In the genomic region with DNA sequence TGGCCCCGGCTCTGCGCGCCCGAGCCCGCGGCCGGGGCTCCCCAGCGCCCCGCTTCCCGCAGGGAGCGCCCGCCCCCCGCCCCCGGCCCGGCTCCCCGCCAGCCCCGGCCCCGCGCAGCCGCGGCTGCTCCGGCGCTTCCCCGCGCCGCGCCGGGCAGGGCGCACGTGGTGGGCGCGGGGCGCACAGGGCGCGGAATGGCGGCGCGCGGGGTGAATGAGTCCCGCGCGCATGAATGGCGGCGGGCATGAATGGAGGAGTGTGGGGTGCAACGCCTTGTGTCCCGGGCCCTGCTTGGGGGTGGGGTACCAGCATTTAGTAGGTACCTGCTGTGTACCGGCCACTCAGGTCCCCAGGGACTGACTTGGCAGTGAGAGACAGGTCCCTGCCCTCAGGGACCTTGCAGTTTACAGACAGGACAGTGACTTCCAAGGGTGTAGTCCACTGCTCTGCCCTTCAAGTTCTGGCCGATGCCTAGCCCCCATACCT, we compare ENCODE assay signal across 8 mouse cellular contexts. TPM values are rescaled to one million over a fixed set of nuclear protein-coding genes. Genes with fewer than 3 reads are reported as not detected.
DNase-seq lines count a peak whose midpoint lies in the region; ATAC-seq and TF ChIP-seq lines count a peak whose summit lies in the region.

Begain (minus strand) TSS at position 51 of the 487 bp plus-strand sequence.

- no peaks in the 10 kb centered on the region for H3K9me3 ChIP-seq in forebrain, embryonic 16.5 days (ENCODE audit: control insufficient read depth, low read length)
- no peaks in the 10 kb centered on the region for H3K9me3 ChIP-seq in limb, embryonic 13.5 days

- H3K27me3 ChIP-seq in forebrain, embryonic 16.5 days (replicated peaks; ENCODE audit: control insufficient read depth, insufficient read depth, low read length) = no peaks in the 10 kb centered on the region
- peaks cover 23% of the 10 kb centered on the region for H3K27me3 ChIP-seq in limb, embryonic 13.5 days
- H3K27me3 ChIP-seq in small intestine, adult 2 months (ENCODE audit: control insufficient read depth, insufficient read depth, low read length) = no peaks in the 10 kb centered on the region; the same call in 1 of the 2 replicates

- TF ChIP-seq CTCF in bone marrow, adult 2 months (IDR thresholded peaks at IDR 0.05; ENCODE audit: control insufficient read depth, insufficient read depth, low read length) = no peak
- no peak for TF ChIP-seq CTCF in small intestine, adult 2 months (IDR thresholded peaks at IDR 0.05; ENCODE audit: extremely low read depth, insufficient read length, insufficient replicate concordance, low read depth, low read length)

- H3K9ac ChIP-seq in forebrain, embryonic 16.5 days (replicated peaks; ENCODE audit: low read depth, low read length) = peak within 1 kb of the TSS; percentile 82
- H3K9ac ChIP-seq in limb, embryonic 13.5 days = peak within 1 kb of the TSS; percentile 84

- peaks cover 1% of the 10 kb centered on the region for H3K4me1 ChIP-seq in bone marrow, adult 2 months (ENCODE audit: control insufficient read depth, insufficient read depth, low read length)
- peaks cover 16% of the 10 kb centered on the region for H3K4me1 ChIP-seq in forebrain, embryonic 16.5 days (replicated peaks; ENCODE audit: control insufficient read depth, insufficient read depth, low read length)
- H3K4me1 ChIP-seq in limb, embryonic 13.5 days = peaks cover 15% of the 10 kb centered on the region
- H3K4me1 ChIP-seq in small intestine, adult 2 months (ENCODE audit: control insufficient read depth, insufficient read depth, insufficient read length, low read length) = no peaks in the 10 kb centered on the region; the same call in 1 of the 2 replicates

- H3K4me3 ChIP-seq in bone marrow, adult 2 months (replicated peaks; ENCODE audit: control insufficient read depth, low read depth, low read length) = peak within 1 kb of the TSS; percentile 12
- peak within 1 kb of the TSS; percentile 60 for H3K4me3 ChIP-seq in forebrain, embryonic 16.5 days (replicated peaks; ENCODE audit: low read length)
- peak within 1 kb of the TSS; percentile 61 for H3K4me3 ChIP-seq in limb, embryonic 13.5 days
- peak within 1 kb of the TSS; percentile 48 for H3K4me3 ChIP-seq in small intestine, adult 2 months (ENCODE audit: low read depth, low read length)

- no peaks in the 10 kb centered on the region for H3K36me3 ChIP-seq in forebrain, embryonic 16.5 days (ENCODE audit: control insufficient read depth, insufficient read depth)
- no peaks in the 10 kb centered on the region for H3K36me3 ChIP-seq in limb, embryonic 13.5 days
- no peaks in the 10 kb centered on the region for H3K36me3 ChIP-seq in small intestine, adult 2 months (ENCODE audit: control insufficient read depth, insufficient read depth, low read length)

- ATAC-seq in forebrain, embryonic 16.5 days = peak; percentile 57
- ATAC-seq in limb, embryonic 13.5 days (ENCODE audit: low FRiP score, low read depth) = peak; percentile 62

- no peak for TF ChIP-seq POLR2A in bone marrow, adult 2 months (IDR thresholded peaks at IDR 0.05; ENCODE audit: borderline replicate concordance, control insufficient read depth, low read depth, low read length)
- no peak for TF ChIP-seq POLR2A in small intestine, adult 2 months (IDR thresholded peaks at IDR 0.05; ENCODE audit: low read depth, low read length)

- H3K4me2 ChIP-seq in forebrain, embryonic 16.5 days (ENCODE audit: low read length) = peak within 1 kb of the TSS; percentile 72
- peak within 1 kb of the TSS; percentile 85 for H3K4me2 ChIP-seq in limb, embryonic 13.5 days (replicated peaks)

- no peak for DNase-seq in left cerebral cortex, adult 18-20 months (ENCODE audit: low spot score in 2 of 2)
- DNase-seq in left cerebral cortex, adult 9 months (ENCODE audit: low spot score in 2 of 2) = no peak
- no peak for DNase-seq in urinary bladder, postnatal 25 days (ENCODE audit: low spot score)
- DNase-seq in kidney, adult 8-10 months = no peak

- 5% methylated on average over 48 of the region's 48 CpGs for WGBS in bone marrow, adult 2 months
- 4% methylated on average over 8 of the region's 48 CpGs for WGBS in forebrain, embryonic 16.5 days
- 6% methylated on average over 10 of the region's 48 CpGs for WGBS in limb, embryonic 13.5 days
- 2% methylated on average over 39 of the region's 48 CpGs for WGBS in small intestine, adult 2 months

- H3K27ac ChIP-seq in bone marrow, adult 2 months (ENCODE audit: control insufficient read depth, insufficient read depth, low read depth, low read length, poor library complexity) = peak within 1 kb of the TSS; percentile 17; the same call in 1 of the 2 replicates
- H3K27ac ChIP-seq in forebrain, embryonic 16.5 days (ENCODE audit: low read length) = peak within 1 kb of the TSS; percentile 18; the same call in 1 of the 2 replicates
- peak within 1 kb of the TSS; percentile 33; the same call in 1 of the 2 replicates for H3K27ac ChIP-seq in limb, embryonic 13.5 days
- no peak within 1 kb of the TSS for H3K27ac ChIP-seq in small intestine, adult 2 months (ENCODE audit: insufficient read depth, low read depth, low read length)

RNA-seq across cellular contexts. Expression of gene Begain, which starts in this region (rescaled TPM):
- 100 to 1,000 TPM; 137 to 141 TPM for total RNA-seq in left cerebral cortex, adult 18-20 months (2021)
- polyA plus RNA-seq in bone marrow, adult 2 months (2011; ENCODE audit: insufficient read depth, insufficient read length, low replicate concordance, missing spikeins) = 1.3 TPM in 1 of 2 replicates, not detected in the other
- 16.1 and 22.6 TPM in 2 replicates for polyA plus RNA-seq in forebrain, embryonic 16.5 days (2015; fragmentation: Nextera tagmentation; extraction: Ambion mirVana)
- 8.0 and 8.2 TPM in 2 replicates for polyA plus RNA-seq in limb, embryonic 13.5 days (2015; fragmentation: Nextera tagmentation; extraction: Ambion mirVana)
- 1.7 and 1.9 TPM in 2 replicates for polyA plus RNA-seq in small intestine, adult 2 months (2012; rRNA removed)
